Mouse (Mus musculus) heart, adult 11 months (tissue): ENCODE measurements at regions not wholly inside any gene's neighbourhood (a gene's known extent, or its start where the extent isn't known, plus 50 kb on each side); places are given as distances from the start of the nearest gene placed in this dataset.

Experiments
- DNase-seq: peaks from one replicate; pipeline ENCODE4 v3.0.0; 2022

DNA sequence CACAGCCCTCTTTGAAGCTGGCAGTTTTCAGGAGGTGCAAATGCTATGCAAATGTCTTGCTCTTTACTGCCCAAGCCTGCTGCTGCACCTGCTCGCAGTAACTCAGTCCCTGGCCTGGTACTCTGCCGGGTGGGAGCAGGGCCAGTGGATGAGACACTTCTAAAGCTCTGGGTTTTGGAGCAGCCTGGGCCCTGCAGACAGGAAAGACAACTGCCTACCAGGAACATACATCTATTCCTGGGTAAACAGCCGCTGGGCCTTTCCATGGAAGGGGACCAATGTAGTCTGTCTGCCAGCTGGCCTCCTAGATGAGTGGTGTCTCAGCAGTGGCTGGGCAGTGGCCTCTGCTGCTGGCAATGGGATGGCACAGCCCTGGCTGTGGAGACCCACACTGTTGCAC is 326.5 kb downstream of the Ptpru start:
- no peak for DNase-seq

- no peak for DNase-seq
Measured at GRCm38 (mm10) chr4:131512768-131513167, 325.3 kb downstream of the Ptpru start.

DNA sequence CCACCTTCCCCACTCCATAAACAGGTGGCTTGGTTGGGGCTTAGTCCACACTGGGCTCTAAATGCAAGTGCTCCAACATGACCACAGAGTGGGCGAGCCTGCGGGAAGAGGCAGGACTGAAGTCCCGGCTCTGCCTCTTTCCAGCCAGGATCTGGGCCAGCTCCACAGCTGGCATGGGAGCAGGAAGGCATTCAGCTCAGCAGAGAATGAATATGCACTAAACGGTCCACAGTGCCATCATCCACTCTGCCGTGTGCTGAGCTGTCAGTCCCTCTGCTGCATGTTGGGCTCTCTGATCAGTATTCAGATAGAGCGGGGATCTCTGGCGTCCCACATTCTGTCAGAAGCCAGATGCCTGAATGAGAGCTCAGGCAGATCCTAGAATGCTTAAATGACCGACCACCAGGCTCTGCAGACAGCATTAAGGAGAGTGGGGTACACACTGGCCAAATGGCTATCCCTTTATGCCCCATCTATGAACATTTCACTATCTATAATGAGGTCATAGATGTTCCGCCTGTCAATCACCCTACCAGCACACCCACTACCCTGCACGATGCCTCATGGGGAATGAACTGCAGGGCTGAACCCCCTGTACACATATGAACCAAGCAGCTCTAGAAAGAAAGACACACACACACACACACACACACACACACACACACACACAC is 317.3 kb downstream of the Ptpru start:
- DNase-seq, result no peak

- no peak for DNase-seq
Measured at GRCm38 (mm10) chr4:131521307-131521651, 316.8 kb downstream of the Ptpru start.

GRCm38 (mm10) chr4:131525236-131525635 is 312.9 kb downstream of the Ptpru start:
- DNase-seq, result no peak

DNA sequence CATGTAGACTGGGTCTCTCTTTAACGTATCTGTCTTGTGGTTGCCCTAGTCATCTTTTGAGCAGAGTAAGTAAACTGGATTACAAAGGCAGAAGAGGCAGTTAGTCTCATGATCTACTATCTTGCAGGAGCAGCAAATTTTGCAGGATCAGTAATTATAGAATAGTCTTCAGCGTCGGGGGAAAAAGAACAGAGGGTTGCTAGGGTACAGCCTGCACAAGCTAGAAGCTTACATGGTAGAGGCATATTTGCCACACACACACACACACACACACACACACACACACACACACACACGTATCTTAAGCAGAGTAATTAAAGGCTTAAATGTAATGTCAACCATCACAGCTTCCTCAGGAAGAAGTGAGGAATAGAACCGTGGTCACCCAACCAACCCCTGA is 307.6 kb downstream of the Ptpru start:
- no peak for DNase-seq

DNA sequence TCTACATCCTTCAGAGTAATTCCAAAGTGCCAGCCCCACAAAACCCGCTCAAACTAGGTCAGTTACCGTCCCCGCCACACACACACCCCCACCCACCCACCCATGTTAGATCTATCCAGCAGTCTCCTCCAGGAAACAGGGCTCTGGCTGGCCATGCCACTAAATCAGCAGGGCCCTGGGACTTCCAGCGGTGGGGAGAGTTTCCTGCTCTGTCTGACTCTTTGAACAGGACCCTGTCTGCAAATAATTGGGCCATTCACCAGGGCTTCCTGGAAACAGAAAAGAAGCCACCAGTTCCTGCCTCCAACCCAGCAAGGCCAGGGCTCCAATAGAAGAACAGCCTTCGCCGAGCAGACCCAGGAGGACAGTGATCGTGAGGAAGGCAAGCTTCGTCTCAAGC is 307.1 kb downstream of the Ptpru start:
- DNase-seq, result no peak

DNA sequence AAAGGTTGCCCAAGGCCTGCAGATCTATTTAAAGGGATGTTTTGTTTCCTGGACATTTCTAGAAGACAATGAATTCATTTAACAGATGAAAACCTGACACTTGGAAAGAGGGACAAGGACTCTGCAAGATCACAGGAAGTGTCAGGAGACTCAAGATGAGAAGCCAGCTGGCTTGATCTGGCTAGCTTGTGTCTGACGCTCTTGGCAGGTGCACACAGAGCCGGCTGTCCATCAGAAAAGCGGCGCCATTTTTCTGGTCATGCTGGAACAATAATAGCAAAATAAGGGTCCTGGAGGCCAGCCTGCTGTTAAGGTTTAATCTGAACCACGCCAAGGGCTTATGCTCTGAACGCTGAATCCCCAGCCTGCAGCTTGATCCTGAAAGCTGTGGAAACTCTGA is 303.3 kb downstream of the Ptpru start:
- DNase-seq, result no peak

- DNase-seq, result no peak
Measured at GRCm38 (mm10) chr4:131538237-131538636, 299.9 kb downstream of the Ptpru start.

DNA sequence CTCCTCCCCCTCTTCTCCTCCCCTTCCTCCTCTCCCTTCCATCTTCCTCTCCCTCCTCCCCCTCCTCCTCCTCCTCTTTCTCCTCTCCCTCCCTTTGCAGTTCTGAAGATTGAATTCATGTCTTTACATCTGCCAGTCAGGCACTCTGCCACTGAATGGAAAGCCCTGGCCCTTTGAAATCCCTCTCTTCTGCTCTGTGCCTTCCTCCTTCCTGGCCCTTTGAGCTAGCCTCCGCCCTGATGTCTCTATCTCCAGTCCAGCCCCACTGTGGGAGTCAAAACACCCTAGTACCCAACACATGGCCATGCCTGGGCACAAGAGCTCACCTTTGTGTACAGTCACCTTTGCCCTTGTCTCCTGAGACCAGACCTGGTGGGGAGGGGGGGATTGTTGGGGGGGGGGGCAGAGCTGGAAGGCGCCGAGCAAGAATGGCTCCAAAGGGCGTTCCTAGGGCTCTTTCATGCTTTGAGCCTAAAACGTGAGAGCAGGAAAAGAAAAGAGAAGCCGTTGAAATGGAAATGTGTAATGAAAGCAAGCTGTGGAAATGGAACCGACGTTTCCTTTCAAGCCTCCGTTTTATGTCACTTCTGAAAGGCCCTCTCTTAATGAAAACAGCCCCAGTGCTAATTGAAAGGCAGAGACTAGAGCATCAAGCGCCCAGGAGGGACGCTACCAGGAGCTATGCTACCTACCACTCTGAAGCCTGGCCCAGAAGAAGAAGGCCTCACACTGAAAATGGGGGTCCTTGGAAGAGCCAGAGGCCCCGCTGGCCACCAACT is 291.5 kb downstream of the Ptpru start:
- no peak for DNase-seq

- DNase-seq, result no peak
Measured at GRCm38 (mm10) chr4:131549581-131549980, 288.5 kb downstream of the Ptpru start.

GRCm38 (mm10) chr4:131558513-131558912 is 279.6 kb downstream of the Ptpru start:
- DNase-seq, result no peak

DNA sequence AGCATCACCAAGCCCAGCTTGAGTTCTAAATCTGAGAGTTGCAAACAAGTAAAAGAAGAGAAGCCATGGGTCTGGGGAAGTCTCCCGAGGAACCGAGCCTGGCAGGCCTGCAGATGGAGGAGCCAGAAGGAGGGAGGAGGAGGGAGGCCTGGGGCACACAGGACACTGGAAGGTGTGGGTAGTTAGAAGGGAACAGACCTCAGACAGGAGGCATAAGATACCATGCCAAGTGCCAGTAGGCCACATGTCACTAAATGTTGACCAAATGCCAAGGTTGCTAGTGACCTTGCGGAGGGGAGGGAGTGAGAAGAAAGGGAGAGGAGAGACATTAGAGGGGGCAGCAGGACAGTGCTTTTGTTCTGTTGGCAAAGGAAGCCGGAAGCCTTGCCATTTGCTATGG is 274.2 kb downstream of the Ptpru start:
- no peak for DNase-seq

GRCm38 (mm10) chr4:131565203-131565602 is 272.9 kb downstream of the Ptpru start:
- DNase-seq, result no peak

- no peak for DNase-seq
Measured at GRCm38 (mm10) chr4:131567241-131567640, 270.8 kb downstream of the Ptpru start.

GRCm38 (mm10) chr4:131569156-131569555 is 268.9 kb downstream of the Ptpru start:
- DNase-seq, result no peak

- no peak for DNase-seq
Measured at GRCm38 (mm10) chr4:131577571-131577970, 260.5 kb downstream of the Ptpru start.

GRCm38 (mm10) chr4:131585946-131586345 is 252.1 kb downstream of the Ptpru start:
- no peak for DNase-seq

- no peak for DNase-seq
Measured at GRCm38 (mm10) chr4:131587536-131587935, 250.6 kb downstream of the Ptpru start.

DNA sequence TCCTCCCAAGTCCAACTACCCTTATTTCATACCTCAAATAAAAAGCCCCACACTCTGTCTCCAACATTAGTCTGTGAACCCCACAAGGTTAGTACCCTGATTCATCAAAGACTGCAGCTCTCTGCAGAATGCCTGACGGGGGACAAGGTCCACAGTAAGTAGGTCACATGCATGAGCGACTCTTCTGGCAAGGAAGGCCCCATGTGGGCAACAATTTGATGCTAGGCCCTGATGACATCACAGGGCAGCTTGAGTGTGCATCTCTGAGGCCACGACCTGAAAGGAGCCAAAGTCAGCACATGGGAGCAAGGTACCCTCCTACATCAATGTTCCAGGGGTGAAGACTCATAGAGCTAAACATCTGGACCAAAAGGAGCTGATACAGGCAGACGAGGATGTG is 248.0 kb downstream of the Ptpru start:
- DNase-seq, result no peak

DNA sequence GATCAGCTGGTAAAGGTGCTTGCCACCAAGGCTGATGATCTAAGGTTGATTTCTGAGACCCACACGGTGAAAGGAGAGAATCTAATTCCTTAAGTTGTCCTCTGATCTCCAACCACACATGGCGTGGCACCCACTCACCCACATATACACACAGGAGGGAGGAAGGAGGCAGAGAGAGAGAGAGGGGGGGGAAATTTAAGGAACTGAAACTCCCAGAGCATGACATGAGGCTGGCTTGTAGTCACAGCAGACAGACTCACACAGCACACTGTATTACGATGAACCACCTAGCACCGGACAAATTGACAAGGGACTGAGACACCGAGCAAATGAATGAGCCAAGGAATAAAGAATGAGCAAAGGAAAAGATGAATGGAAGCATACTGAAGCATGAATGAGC is 246.6 kb downstream of the Ptpru start:
- no peak for DNase-seq

DNA sequence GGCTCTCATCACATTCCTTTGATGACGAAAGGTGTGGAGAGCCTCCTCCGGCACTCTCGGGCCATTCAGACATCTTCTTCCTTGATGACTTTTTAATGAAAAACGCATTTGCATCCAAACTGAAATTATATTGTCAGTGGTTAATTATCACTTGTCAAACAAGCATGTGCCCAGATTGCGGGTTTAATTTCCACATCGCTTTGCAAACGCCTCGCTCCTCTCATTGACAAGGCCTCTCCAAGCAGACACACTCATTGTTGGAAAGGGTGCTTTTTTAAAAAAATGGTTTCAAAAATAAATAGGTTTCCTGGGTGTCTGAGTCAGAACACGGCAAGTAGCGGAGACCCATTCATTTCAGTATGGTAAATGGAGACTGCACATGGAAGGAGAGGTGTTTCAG is 240.1 kb downstream of the Ptpru start:
- DNase-seq, result no peak

GRCm38 (mm10) chr4:131614434-131614833 is 223.7 kb downstream of the Ptpru start:
- no peak for DNase-seq

- no peak for DNase-seq
Measured at GRCm38 (mm10) chr4:131615587-131615986, 222.5 kb downstream of the Ptpru start.

- DNase-seq, result no peak
Measured at GRCm38 (mm10) chr4:131638105-131638504, 200.0 kb downstream of the Ptpru start.
